Mouse (Mus musculus) midbrain, embryonic 11.5 days (tissue): ENCODE measurements around the gene Mpdz. TPM values are rescaled to one million over a fixed set of nuclear protein-coding genes. Genes with fewer than 3 reads are reported as not detected.

Experiments used
- ATAC-seq: fragments of 200-750 bp; cut with Nextera tagmentation; 2 replicates; pipeline ENCODE4 v1.8.0; 2017; ENCODE audit warnings: moderate TSS enrichment, moderate library complexity; ENCODE audit not compliant: low FRiP score
- DNase-seq: peaks from one replicate; pipeline ENCODE4 v3.0.0; 2015; ENCODE audit warnings: low spot score; ENCODE audit errors: missing footprints
- H3K27ac ChIP-seq: fragments of 300-500 bp; sonication (generic); 2 replicates; pipeline ENCODE4 v1.5.1; 2014; ENCODE audit warnings: low read depth, low read length
- H3K27me3 ChIP-seq: fragments of 300-500 bp; sonication (generic); 2 replicates; pipeline ENCODE4 v1.6.1; 2014; ENCODE audit warnings: mild to moderate bottlenecking, low read length, moderate library complexity, mixed read lengths; ENCODE audit not compliant: control insufficient read depth, insufficient read depth
- H3K36me3 ChIP-seq: fragments of 300-500 bp; sonication (generic); 2 replicates; pipeline ENCODE4 v1.6.1; 2014; ENCODE audit warnings: mild to moderate bottlenecking, low read length, moderate library complexity, mixed read lengths; ENCODE audit not compliant: control insufficient read depth, insufficient read depth
- H3K4me1 ChIP-seq: fragments of 300-500 bp; sonication (generic); 2 replicates; pipeline ENCODE4 v1.6.1; 2014; ENCODE audit warnings: low read length; ENCODE audit not compliant: control insufficient read depth, insufficient read depth
- H3K4me2 ChIP-seq: fragments of 300-500 bp; sonication (generic); 2 replicates; pipeline ENCODE4 v1.6.1; 2014; ENCODE audit warnings: mild to moderate bottlenecking, moderate library complexity
- H3K4me3 ChIP-seq: fragments of 300-500 bp; sonication (generic); 2 replicates; pipeline ENCODE4 v1.5.1; 2014; ENCODE audit warnings: low read depth, low read length
- H3K9ac ChIP-seq: fragments of 300-500 bp; sonication (generic); 2 replicates; pipeline ENCODE4 v1.6.1; 2014; ENCODE audit warnings: low read length
- H3K9me3 ChIP-seq: fragments of 300-500 bp; sonication (generic); 2 replicates; pipeline ENCODE4 v1.6.1; 2016; ENCODE audit warnings: low read length; ENCODE audit not compliant: control insufficient read depth
- WGBS: fragments of 180-500 bp; shearing (Covaris S2); extraction: QIAGEN DNeasy Blood & Tissue Kit; methylation state at CpG from one replicate; pipeline ENCODE4 v1.1.7; 2014; 5-methylcytosine and 5-hydroxymethylcytosine counted together
- polyA plus RNA-seq: library from polyadenylated mRNA; unstranded; fragments of >200 nt; fragmentation: Nextera tagmentation; extraction: Ambion mirVana; gene quantifications from 2 replicates; pipeline ENCODE4 v1.2.1, GENCODE M21; 2014

Mpdz gene
- polyA plus RNA-seq, 1 experiment from 2014 or later, result 43.6 TPM

DNA sequence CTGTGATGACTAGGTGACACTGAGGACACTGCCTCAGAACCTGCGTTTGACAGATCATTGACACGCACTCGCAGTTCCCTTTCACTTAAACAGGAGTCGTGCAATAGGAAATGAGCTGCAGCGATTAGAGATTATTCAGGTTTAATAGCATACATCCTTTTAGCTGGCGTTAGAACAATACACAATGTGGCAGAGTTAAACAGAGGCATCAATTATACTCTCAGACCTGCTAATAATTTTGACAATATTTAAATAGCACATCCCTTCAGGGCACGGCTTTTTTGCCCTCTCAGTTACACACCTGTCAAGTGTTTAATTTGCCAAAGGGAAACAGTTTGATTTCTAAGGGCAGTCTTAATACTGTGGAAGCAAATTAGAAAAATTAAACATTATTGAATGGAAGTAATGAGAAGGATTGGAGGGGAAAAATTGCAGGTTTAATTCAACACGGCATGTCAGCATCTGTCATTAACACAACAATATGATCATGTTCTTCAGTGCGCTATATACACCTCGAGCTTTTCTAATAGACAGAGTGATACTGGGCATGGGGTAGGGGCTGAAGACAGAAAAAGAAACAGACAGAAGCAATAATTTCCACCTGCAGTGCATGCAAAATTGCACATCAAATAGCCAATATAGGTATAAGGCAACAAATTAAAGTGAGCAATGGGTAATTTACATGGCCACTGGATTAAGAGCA, 27.1 kb downstream of the Mpdz start:
- H3K4me3 ChIP-seq, result no peak overlapping the region
- H3K9ac ChIP-seq, result no peak overlapping the region
- no peaks in the 10 kb centered on the region for H3K27me3 ChIP-seq
- H3K4me1 ChIP-seq, result no peaks in the 10 kb centered on the region
- no peaks in the 10 kb centered on the region for H3K36me3 ChIP-seq
- DNase-seq, result no peak
- 78% methylated on average over 10 of the region's 10 CpGs for WGBS
- H3K4me2 ChIP-seq, result no peak overlapping the region
- H3K27ac ChIP-seq, result no peak overlapping the region
- no peak for ATAC-seq
- H3K9me3 ChIP-seq, result no peaks in the 10 kb centered on the region

DNA sequence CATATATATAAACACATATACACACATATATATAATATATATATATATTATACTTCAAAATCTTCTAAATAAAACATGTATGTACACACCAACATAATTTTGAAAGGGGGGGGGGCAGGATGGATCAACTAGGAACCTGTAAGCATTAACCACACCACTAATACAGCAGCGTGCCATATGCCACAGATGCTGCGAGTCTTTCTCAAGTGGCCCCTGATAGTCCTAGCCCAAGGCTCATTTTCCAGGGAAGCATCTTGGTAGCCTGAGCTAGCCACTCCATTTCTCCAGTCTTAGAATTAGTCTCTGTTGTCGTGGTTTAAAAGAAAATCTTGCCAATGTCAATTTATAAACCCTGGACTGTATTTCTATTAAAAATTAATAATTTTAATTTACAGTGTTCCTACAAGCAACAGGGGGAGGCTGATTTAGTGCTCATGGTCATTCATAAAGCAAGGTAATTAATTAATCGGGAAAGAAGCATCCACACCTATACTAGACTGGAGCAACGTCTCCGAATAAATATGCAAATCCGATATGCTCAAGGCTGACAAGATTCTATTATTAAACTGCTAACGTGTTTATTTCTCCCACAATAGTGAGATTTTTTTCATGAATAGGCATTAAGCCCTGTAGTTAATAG, 27.8 kb downstream of the Mpdz start:
- no peak overlapping the region for H3K9ac ChIP-seq
- WGBS, result 82% methylated on average over 8 of the region's 8 CpGs
- H3K27ac ChIP-seq, result no peak overlapping the region
- H3K36me3 ChIP-seq, result no peaks in the 10 kb centered on the region
- H3K9me3 ChIP-seq, result no peaks in the 10 kb centered on the region
- no peak overlapping the region for H3K4me2 ChIP-seq
- DNase-seq (no peak), ATAC-seq (no peak)
- no peaks in the 10 kb centered on the region for H3K4me1 ChIP-seq
- no peaks in the 10 kb centered on the region for H3K27me3 ChIP-seq
- H3K4me3 ChIP-seq, result no peak overlapping the region

DNA sequence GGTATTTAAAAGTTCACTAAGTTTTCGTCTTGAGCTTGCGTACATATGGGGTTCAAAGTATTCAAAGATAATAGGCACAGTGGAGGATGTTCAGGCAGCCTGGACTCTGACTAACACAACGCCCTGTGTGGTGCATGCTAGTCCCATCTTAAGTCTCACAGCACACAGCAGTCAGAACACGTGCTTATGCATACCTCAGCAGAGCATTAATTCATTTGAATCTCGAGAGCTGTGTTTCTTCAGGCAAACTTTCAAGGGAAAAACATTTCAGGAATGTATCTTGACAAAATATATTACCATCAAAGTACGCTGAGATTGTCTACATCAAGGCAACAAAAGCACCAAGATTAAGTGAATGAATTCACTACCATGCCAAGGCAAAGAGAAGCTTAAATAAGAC, 45.7 kb downstream of the Mpdz start:
- no peak for ATAC-seq
- no peak overlapping the region for H3K4me2 ChIP-seq
- WGBS, result 92% methylated on average over 6 of the region's 6 CpGs

DNA sequence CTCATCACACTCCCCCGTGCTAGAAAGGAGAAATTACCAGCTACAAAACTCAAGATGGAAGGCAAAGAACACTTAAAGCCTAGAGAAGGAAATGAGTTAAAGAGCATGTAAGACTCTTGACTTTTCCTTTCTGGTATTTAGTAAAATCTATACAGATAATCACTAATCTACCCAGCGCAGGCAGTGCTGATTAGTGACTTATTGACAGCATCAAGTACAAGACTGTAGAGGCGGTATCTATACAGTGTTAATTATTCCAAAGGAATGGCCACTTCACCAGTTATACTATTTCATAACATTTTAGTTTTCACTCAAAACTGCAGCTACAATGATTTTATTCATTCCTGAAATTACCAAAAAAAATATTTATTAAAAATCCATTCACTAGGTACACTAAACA, 49.7 kb downstream of the Mpdz start:
- ATAC-seq, result no peak
- Histone ChIP-seq H3K9ac (no peak overlapping the region), H3K4me1 (peaks cover 9% of the 10 kb centered on the region), H3K27me3 (no peaks in the 10 kb centered on the region), H3K9me3 (no peaks in the 10 kb centered on the region), H3K36me3 (no peaks in the 10 kb centered on the region), H3K4me3 (no peak overlapping the region), H3K4me2 (no peak overlapping the region), H3K27ac (no peak overlapping the region)
- DNase-seq, result peak; percentile 28
- WGBS, result 97% methylated on average over 3 of the region's 3 CpGs

More for the DNA sequence above, 45.7 kb downstream of the Mpdz start:
- Histone ChIP-seq H3K4me3 (no peak overlapping the region), H3K4me1 (no peaks in the 10 kb centered on the region), H3K9me3 (no peaks in the 10 kb centered on the region), H3K36me3 (no peaks in the 10 kb centered on the region), H3K27ac (no peak overlapping the region), H3K9ac (no peak overlapping the region), H3K27me3 (no peaks in the 10 kb centered on the region)
- DNase-seq, result no peak

DNA sequence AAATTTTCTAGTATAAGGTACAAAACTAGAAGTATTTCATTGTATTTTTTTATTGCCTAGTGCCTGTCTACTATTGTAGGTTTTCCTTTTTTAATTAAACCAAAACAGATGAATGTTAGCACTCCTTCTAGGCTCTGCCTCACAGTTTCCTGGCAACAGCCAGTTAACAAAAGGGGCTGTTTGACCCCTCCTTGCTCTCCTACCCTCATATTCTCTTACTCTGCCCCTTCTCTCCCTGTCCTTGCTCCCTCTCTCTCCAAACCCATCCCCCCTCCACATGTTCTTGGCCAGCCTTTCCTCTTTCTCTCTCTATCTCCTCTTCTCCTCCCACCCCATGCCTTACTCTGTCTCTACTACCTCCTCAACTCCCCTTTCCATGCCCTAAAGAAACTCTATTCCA, 53.4 kb downstream of the Mpdz start:
- Histone ChIP-seq H3K27ac (no peak overlapping the region; the same call in 1 of the 2 replicates), H3K27me3 (no peaks in the 10 kb centered on the region), H3K4me1 (peaks cover 9% of the 10 kb centered on the region), H3K9me3 (no peaks in the 10 kb centered on the region), H3K4me2 (no peak overlapping the region), H3K9ac (no peak overlapping the region), H3K4me3 (no peak overlapping the region), H3K36me3 (no peaks in the 10 kb centered on the region)
- ATAC-seq (peak; percentile 73), DNase-seq (no peak)

DNA sequence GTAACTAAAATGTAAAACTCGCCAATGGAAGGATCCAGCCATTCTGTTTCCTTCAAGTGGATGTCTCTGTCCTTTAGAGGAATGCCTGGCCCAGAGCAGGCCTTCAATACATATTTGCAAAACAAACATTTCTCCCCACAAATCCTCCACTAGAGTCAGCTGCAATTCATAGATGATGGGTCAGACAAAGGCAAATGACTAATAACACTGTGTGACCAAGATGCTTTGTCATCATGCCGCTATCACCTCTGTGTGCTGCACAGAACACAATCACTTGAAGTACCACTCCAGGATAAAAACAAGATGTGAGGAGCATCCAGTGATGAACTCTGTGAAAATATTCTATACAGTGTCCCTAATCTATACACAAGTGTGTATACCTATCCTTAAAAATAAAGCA, 55.0 kb downstream of the Mpdz start:
- Histone ChIP-seq H3K36me3 (no peaks in the 10 kb centered on the region), H3K4me3 (no peak overlapping the region), H3K4me2 (no peak overlapping the region), H3K27ac (no peak overlapping the region), H3K9me3 (no peaks in the 10 kb centered on the region), H3K4me1 (peaks cover 9% of the 10 kb centered on the region), H3K9ac (no peak overlapping the region), H3K27me3 (no peaks in the 10 kb centered on the region)
- DNase-seq (no peak), ATAC-seq (no peak)
- WGBS, result 85% methylated on average over 2 of the region's 2 CpGs

DNA sequence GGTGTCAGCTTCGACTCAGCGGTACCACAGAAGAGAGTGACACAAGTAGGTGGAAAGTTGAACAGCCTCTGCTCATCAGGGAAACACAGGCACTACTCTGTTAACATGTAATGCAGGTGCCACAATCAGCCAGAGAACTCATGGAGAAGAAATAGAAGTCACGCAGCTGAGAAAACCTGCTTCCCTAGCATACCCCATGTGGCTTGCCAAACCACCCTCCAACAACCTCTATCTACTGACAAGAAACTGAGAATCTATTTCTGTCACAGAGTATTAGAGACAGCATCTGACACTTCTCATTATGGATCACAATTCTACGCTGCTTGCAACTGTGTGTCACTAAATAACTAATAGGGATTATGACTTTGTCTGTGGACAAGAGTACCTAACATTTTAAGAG, 70.3 kb downstream of the Mpdz start:
- Histone ChIP-seq H3K27ac (no peak overlapping the region), H3K27me3 (no peaks in the 10 kb centered on the region), H3K9me3 (no peaks in the 10 kb centered on the region), H3K4me3 (no peak overlapping the region), H3K36me3 (0 out of 2 replicates have a peak, but pooled peaks cover 3% of the 10 kb centered on the region), H3K9ac (no peak overlapping the region), H3K4me1 (no peaks in the 10 kb centered on the region), H3K4me2 (no peak overlapping the region)
- 90% methylated on average over 4 of the region's 4 CpGs for WGBS
- DNase-seq (no peak), ATAC-seq (no peak)

DNA sequence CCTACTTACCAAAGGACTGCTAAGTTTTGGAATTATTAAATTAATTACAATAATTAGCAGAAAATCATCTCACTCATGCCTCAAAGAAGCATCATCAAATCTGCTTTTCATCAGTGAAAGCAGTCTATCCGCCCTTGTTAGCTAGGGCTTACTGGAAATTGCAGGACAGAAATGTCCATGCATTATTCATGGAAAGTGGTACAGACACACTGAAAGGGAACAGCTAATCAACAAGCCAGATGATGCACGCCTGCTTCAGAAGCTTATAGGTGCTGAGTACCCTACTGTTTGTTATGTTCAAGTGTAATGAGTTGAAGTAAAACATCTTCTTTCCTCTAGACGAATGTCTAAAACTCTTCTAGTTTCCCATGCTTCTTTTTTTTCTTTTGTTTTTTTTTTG, 91.2 kb downstream of the Mpdz start:
- Histone ChIP-seq H3K4me3 (no peak overlapping the region), H3K9ac (no peak overlapping the region), H3K4me2 (no peak overlapping the region), H3K4me1 (no peaks in the 10 kb centered on the region), H3K27ac (no peak overlapping the region), H3K27me3 (no peaks in the 10 kb centered on the region), H3K36me3 (peaks cover 5% of the 10 kb centered on the region), H3K9me3 (no peaks in the 10 kb centered on the region)
- WGBS, result 70% methylated on average over 3 of the region's 3 CpGs
- ATAC-seq (peak; percentile 64; the same call in 1 of the 2 replicates), DNase-seq (peak; percentile 62)

DNA sequence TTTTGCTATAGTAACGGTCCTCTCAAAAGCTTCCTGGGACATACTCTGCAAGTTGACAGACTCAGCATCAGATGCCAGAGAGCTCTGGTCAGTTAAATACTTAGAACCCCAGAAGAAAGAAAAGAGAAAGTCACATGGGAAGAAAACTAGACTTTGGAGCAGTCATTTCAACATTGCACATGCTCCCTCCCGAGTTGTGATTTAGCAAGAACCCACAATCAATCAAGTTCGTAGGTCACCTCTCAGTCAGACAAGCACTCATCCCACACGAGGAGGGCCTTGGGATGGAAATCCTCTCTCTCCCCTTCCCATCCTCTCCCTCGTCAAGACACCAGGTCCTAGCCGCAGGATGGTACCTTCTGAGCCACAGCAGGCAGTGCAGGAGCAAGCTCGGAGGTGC, 94.0 kb downstream of the Mpdz start:
- Histone ChIP-seq H3K27me3 (no peaks in the 10 kb centered on the region), H3K9ac (no peak overlapping the region), H3K4me3 (no peak overlapping the region), H3K9me3 (no peaks in the 10 kb centered on the region), H3K27ac (no peak overlapping the region), H3K4me1 (no peaks in the 10 kb centered on the region), H3K36me3 (peaks cover 2% of the 10 kb centered on the region; the same call in 1 of the 2 replicates), H3K4me2 (no peak overlapping the region)
- 86% methylated on average over 7 of the region's 7 CpGs for WGBS
- ATAC-seq, result no peak
- peak; percentile 67 for DNase-seq
